Mouse (Mus musculus) embryo, embryonic 10.5 days (tissue): ENCODE measurements around the gene Hmox1.

Experiments
- DNase-seq: peaks from one replicate; pipeline ENCODE4 v3.0.0-alpha.2; 2015; ENCODE audit warnings: low spot score

Hmox1 gene

GRCm38 (mm10) chr8:75093399-75094156 is at the start of gene Hmox1:
Gene Hmox1 (plus strand): TSS chr8:75093621.
- peak; percentile 93 for DNase-seq

- no peak for DNase-seq
Observed at GRCm38 (mm10) chr8:75046303-75046702, 47.1 kb upstream of the Hmox1 start.

GRCm38 (mm10) chr8:75047784-75048183 is 45.6 kb upstream of the Hmox1 start:
- DNase-seq = no peak

- no peak for DNase-seq
Observed at GRCm38 (mm10) chr8:75053342-75053741, 40.1 kb upstream of the Hmox1 start.

GRCm38 (mm10) chr8:75055673-75056072 is 37.7 kb upstream of the Hmox1 start:
- DNase-seq = no peak

GRCm38 (mm10) chr8:75060022-75060421 is 33.4 kb upstream of the Hmox1 start:
- DNase-seq = no peak

DNA sequence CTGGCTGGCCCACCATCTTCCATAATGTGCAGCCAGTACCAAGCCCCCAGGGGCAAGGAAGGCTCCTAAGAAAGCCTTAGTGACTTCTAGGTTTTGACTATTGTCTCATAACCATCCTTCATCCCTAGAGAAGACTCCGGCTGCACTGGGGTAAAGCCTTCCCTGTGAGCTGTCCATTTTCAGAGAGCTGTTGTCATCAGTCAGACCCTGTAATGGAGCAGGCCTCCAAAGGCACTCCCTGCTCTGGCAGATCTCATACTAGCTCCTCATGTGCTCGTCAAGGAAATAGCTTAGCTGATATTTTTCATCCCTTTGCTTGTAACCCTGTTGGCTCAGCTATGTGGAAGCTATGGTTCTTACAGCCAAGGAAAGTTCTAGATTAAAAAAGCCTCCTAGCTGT is 32.6 kb upstream of the Hmox1 start:
- no peak for DNase-seq

DNA sequence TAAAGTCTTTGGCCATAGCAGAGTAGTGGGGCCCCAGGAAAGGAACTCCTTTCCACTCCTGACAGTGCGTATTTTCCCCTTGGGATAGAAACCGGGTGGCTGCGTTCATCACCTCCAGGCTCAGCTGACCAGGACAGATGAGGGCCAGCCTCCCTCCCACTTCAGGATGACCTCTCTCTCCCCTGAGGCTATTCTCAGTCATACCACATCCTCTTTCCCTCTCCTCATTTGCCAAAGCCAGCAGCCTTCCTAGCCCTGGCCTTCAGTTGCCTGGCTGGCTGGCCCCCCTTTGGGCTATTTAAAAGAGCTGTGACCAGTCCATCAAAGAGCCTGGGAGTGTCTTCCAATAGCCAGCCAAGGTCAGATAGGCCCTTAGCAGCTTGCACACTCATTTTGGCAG is 30.1 kb upstream of the Hmox1 start:
- DNase-seq = no peak

- DNase-seq = no peak
Observed at GRCm38 (mm10) chr8:75064790-75065189, 28.6 kb upstream of the Hmox1 start.

DNA sequence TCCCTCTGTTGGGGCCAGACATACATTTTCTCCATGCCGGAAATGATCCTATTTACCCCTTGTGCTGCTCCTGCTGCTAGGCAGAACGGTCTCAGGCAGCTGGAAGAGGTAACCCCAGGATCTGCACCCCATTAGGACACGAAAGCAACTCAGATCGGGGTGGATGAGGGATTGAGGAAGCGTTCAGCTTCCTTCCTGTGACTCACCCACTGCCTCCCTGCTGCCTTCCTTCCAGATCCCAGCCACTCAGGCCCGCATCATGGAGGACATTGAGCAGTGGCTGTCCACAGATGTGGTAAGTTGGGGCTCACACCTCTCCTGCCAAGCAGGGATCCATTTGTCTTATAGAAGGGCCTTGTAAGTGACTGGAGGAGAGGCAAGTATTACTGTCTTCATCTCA is 26.1 kb upstream of the Hmox1 start:
- DNase-seq = no peak

DNA sequence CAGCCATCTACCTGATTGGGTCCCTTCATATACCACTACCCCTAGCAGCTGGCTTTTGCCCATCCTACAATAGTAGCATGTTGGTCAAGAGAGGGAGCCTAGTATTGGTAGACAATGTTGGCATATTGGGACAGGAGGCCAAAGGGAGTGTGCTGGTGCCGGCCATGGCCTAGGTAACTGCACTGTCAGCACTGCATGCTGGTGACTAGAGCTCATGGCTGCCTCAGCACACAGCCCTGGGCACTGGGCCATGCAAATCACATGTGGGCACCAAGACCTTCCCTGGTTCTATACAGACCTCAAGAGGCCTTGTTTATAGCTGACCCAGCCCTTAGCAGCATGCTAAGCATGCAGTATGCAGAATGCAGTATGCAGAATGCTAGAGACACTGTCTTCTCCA is 23.1 kb upstream of the Hmox1 start:
- DNase-seq = no peak

GRCm38 (mm10) chr8:75071627-75072346 is 21.6 kb upstream of the Hmox1 start:
- DNase-seq = peak; percentile 89

DNA sequence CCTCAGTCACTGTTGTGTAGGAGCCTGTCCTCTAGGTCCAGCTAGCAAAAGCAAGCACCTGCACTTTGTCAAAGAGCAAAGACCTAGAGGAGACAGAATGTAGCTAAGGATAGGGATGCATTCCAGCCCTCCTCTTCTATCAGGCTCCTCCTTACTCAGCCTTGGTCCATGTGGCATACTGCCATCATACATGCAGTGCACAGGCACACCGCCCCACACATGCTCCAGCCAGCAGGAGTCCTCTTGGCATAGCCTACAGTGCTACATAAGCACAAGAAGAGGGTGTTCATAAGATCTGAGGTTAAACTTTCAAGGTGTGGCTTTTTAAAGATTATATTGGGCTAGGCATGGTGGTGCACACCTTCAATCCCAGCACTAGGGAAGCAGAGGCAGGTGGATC is 18.5 kb upstream of the Hmox1 start:
- DNase-seq = no peak

GRCm38 (mm10) chr8:75078215-75078614 is 15.2 kb upstream of the Hmox1 start:
- no peak for DNase-seq

- no peak for DNase-seq
Observed at GRCm38 (mm10) chr8:75078851-75079250, 14.6 kb upstream of the Hmox1 start.

DNA sequence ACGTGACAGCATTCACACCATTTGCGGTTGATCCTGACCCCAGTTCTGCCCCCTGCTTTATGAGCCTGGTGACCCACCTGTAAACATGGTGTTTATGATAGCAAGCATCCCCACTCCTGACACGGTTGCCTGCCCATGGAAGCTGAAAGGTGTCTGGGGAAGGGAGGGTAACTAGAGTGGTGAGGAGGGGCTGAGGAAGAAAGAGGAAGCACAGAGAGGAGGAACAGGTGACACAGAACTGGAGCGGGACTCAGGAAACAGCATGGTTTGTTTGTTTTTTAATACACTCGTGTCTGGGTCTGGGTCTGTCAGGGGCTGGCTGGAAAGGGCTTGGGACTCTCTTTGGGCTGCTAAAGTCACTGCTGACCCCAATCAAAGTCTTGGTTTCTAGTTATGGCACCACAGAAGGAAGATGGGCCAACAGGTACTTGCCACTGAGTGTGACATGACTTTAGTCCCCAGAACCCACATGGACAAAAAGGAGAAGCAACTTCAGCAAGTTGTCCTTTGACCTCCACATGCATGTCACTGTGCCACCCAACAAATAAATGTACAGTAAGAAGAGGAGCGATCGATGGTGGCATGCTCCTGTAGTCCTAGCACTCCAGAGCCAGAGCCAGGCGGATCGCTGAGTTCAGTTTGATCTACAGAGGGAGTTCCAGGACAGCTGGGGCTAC is 11.9 kb upstream of the Hmox1 start:
- DNase-seq = no peak

- DNase-seq = no peak
Observed at GRCm38 (mm10) chr8:75082181-75082805, 11.1 kb upstream of the Hmox1 start.

DNA sequence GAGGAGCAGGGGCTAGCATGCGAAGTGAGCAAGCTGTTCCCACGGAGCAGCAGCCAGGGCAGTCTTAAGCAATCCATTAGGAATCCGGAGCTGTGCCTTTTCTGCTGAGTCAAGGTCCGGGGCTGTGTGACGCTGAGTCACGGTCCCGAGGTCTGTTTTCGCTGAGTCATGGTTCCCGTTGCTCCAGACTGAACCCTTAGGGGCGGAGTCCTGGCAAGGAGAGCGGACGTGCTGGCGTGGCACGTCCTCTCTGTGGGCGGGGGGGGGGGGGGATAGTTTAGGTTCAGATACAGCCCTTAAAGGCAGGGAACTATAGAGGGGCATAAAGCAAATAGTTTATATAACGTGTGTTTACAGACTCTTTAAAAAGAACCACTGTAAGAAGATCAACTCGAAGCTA is 9.6 kb upstream of the Hmox1 start:
- peak; percentile 97 for DNase-seq

DNA sequence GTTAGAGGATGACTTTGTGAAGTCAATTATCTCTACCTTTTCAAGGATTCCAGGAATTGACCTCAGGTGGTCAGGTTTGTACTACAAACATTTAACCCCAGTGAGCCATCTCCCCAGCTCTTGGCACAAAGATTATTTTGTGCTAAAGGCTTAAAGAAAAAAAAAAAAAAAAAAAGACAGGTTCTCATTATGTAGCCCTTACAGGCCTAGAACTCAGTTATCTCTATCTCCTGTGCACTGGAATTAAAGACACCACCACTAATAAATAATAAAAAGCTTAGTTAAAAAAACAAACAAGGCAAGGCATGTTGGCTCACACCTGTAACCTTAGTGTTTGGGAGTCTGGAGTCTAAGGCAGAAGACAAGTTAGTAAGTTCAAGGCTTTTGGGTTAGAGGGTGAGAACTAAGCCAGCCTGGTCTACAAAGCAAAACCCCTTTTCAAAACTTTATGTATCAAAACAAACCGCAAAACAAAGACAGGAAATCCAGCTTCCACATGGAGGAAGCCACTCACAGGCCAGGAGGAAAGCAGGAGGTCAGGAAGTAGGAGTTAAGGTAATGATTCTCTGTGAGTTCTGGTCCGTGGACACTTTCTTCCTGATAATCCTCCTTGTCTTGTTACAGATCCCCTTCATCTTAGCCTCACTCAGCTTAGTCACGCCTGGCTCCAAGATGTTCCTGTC is 8.9 kb upstream of the Hmox1 start:
- no peak for DNase-seq

DNA sequence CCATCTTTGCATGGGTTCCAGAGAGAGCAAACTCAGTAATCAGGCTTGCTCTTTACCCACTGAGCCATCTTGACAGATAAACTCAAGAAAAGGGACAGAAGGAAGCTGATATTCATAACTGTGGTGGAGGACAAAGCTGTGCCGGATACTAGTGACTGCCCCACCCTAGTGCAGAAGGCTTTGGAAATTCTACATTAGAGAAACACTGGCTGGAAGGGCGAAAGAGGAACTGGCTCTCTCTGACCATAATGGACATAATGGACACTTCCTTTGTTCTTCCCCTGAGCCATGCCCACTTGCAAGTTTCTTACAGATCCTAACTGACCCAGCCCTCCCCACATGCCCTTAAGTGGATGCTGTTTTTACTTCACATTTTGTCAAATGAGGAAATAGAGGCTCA is 7.4 kb upstream of the Hmox1 start:
- no peak for DNase-seq

GRCm38 (mm10) chr8:75087127-75087526 is 6.3 kb upstream of the Hmox1 start:
- DNase-seq = no peak
